Mouse (Mus musculus): ENCODE results near the gene Shld1.

Shld1 gene

GRCm38 (mm10) chr2:132784039-132784438 is 97.3 kb downstream of the Shld1 start:
- CTCF ChIA-PET: no interaction called here

- CTCF ChIA-PET: no interaction called here
Measured at GRCm38 (mm10) chr2:132793441-132794203, 106.9 kb downstream of the Shld1 start.

- CTCF ChIA-PET: no interaction called here
Measured at GRCm38 (mm10) chr2:132794204-132794586, 107.5 kb downstream of the Shld1 start.
